Mouse (Mus musculus) lung, postnatal 0 days (tissue): ENCODE data around the gene Ddx55.

ENCODE experiments used
- CTCF ChIP-seq: IDR thresholded peaks from 2 replicates; pipeline ENCODE4 v1.5.1; 2016; ENCODE audit warnings: antibody characterized with exemption, mild to moderate bottlenecking
- EP300 ChIP-seq: IDR thresholded peaks from 2 replicates; pipeline ENCODE4 v1.6.1; 2016; ENCODE audit warnings: antibody characterized with exemption, mild to moderate bottlenecking, control low read depth

- TF ChIP-seq CTCF (no peak), EP300 (no peak)
These were observed 18.4 kb downstream of the Ddx55 start for GRCm38 (mm10) chr5:124571068-124571467.
